Mouse (Mus musculus): ENCODE results near the gene Grin2a. TPM values are rescaled to one million over a fixed set of nuclear protein-coding genes. Genes with fewer than 3 reads are reported as not detected.

Grin2a gene
- polyA plus RNA-seq, 2 experiments: not detected

DNA sequence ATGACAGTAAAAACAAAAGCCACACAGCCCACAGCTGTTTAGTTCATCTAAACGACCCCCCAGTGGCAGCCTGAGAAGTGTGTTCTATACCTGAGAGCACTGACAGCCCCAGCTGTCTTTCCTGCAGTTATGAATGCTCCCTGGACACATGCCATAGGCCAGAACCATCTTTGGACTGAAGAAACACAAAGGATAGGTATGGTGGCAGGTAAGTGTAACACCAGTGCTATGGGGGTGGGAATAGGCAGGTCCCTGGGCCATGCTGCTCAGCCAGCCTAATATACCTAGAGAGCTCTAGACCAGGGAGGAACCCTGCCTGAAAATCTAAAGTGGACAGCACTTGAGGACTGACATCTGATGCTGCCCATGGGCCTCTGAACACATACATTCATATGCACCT lies 93.9 kb downstream of the Grin2a start:
- no peak for ATAC-seq (ENCODE audit: insufficient read depth)
- Histone ChIP-seq H3K4me1 (replicated peaks; ENCODE audit: control insufficient read depth in 2 of 2, insufficient read depth in 2 of 2, low read length in 1 of 2) (no peaks in the 10 kb centered on the region), H3K4me3 (ENCODE audit: insufficient read depth in 1 of 2, low read depth in 2 of 2, low read length in 2 of 2) (no peak overlapping the region), H3K9me3 (ENCODE audit: control insufficient read depth, low read length) (no peaks in the 10 kb centered on the region), H3K27ac (no peak overlapping the region), H3K9ac (replicated peaks) (no peak overlapping the region), H3K27me3 (ENCODE audit: control insufficient read depth, insufficient read depth, low read length) (no peaks in the 10 kb centered on the region), H3K4me2 (ENCODE audit: low read depth) (no peak overlapping the region), H3K36me3 (replicated peaks; ENCODE audit: control insufficient read depth, insufficient read depth, low read depth) (no peaks in the 10 kb centered on the region)
- DNase-seq (ENCODE audit: low read depth in 3 of 3, low spot score in 3 of 3): no peak
- no peak for TF ChIP-seq EP300 (IDR thresholded peaks at IDR 0.05; ENCODE audit: low read depth)
- TF ChIP-seq CTCF (IDR thresholded peaks at IDR 0.05; ENCODE audit: low read depth): no peak
- WGBS (ENCODE audit: insufficient replicate concordance): 36% methylated on average over 1 of the region's 1 CpGs

GRCm38 (mm10) chr16:9900996-9901395 lies 94.4 kb downstream of the Grin2a start:
- Histone ChIP-seq H3K36me3 (replicated peaks; ENCODE audit: control insufficient read depth, insufficient read depth, low read depth) (no peaks in the 10 kb centered on the region), H3K4me2 (ENCODE audit: low read depth) (no peak overlapping the region), H3K4me3 (ENCODE audit: insufficient read depth in 1 of 2, low read depth in 2 of 2, low read length in 2 of 2) (no peak overlapping the region), H3K9me3 (ENCODE audit: control insufficient read depth, low read length) (no peaks in the 10 kb centered on the region), H3K27me3 (ENCODE audit: control insufficient read depth, insufficient read depth, low read length) (no peaks in the 10 kb centered on the region), H3K9ac (replicated peaks) (no peak overlapping the region), H3K4me1 (replicated peaks; ENCODE audit: control insufficient read depth in 2 of 2, insufficient read depth in 2 of 2, low read length in 1 of 2) (no peaks in the 10 kb centered on the region), H3K27ac (no peak overlapping the region)
- WGBS (ENCODE audit: insufficient replicate concordance): 48% methylated on average over 3 of the region's 3 CpGs
- TF ChIP-seq CTCF (IDR thresholded peaks at IDR 0.05; ENCODE audit: low read depth): no peak
- no peak for TF ChIP-seq EP300 (IDR thresholded peaks at IDR 0.05; ENCODE audit: low read depth)
- no peak for DNase-seq (ENCODE audit: low read depth in 3 of 3, low spot score in 3 of 3)
- no peak for ATAC-seq (ENCODE audit: insufficient read depth)

GRCm38 (mm10) chr16:9900196-9900595 lies 95.2 kb downstream of the Grin2a start:
- 66% methylated on average over 1 of the region's 1 CpGs for WGBS (ENCODE audit: insufficient replicate concordance)
- no peak overlapping the region for H3K27ac ChIP-seq
- H3K36me3 ChIP-seq (replicated peaks; ENCODE audit: control insufficient read depth, insufficient read depth, low read depth): no peaks in the 10 kb centered on the region
- no peak for ATAC-seq (ENCODE audit: insufficient read depth)
- DNase-seq (ENCODE audit: low read depth in 3 of 3, low spot score in 3 of 3): no peak
- H3K4me2 ChIP-seq (ENCODE audit: low read depth): no peak overlapping the region
- H3K27me3 ChIP-seq (ENCODE audit: control insufficient read depth, insufficient read depth, low read length): no peaks in the 10 kb centered on the region
- no peak overlapping the region for H3K4me3 ChIP-seq (ENCODE audit: insufficient read depth in 1 of 2, low read depth in 2 of 2, low read length in 2 of 2)
- H3K9me3 ChIP-seq (ENCODE audit: control insufficient read depth, low read length): no peaks in the 10 kb centered on the region
- H3K4me1 ChIP-seq (replicated peaks; ENCODE audit: control insufficient read depth in 2 of 2, insufficient read depth in 2 of 2, low read length in 1 of 2): no peaks in the 10 kb centered on the region
- TF ChIP-seq CTCF (IDR thresholded peaks at IDR 0.05; ENCODE audit: low read depth) (no peak), EP300 (IDR thresholded peaks at IDR 0.05; ENCODE audit: low read depth) (no peak)
- H3K9ac ChIP-seq (replicated peaks): no peak overlapping the region

DNA sequence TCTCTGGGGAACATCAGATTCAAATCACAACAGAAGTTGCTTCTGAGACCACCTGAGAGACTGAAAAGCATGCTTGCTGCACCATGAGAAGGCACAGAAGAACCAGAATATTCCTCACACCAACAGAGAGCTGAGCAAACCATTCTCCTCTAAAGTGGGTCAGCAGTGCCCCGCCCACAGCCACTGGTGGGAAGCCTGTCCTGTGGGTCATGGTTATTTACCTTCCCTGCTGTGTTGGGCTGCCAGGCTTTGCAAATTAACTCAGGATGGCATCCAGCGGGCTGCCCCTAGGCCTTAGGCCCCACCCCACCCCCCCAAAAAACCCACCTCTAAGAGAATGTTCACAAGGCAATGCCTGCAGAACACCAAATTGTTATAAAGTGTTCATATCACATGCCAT lies 96.2 kb downstream of the Grin2a start:
- no peak overlapping the region for H3K27ac ChIP-seq
- H3K4me3 ChIP-seq (ENCODE audit: insufficient read depth in 1 of 2, low read depth in 2 of 2, low read length in 2 of 2): no peak overlapping the region
- H3K27me3 ChIP-seq (ENCODE audit: control insufficient read depth, insufficient read depth, low read length): no peaks in the 10 kb centered on the region
- H3K4me2 ChIP-seq (ENCODE audit: low read depth): no peak overlapping the region
- no peaks in the 10 kb centered on the region for H3K9me3 ChIP-seq (ENCODE audit: control insufficient read depth, low read length)
- no peak for DNase-seq (ENCODE audit: low read depth in 3 of 3, low spot score in 3 of 3)
- H3K4me1 ChIP-seq (replicated peaks; ENCODE audit: control insufficient read depth in 2 of 2, insufficient read depth in 2 of 2, low read length in 1 of 2): no peaks in the 10 kb centered on the region
- ATAC-seq (ENCODE audit: insufficient read depth): no peak
- TF ChIP-seq CTCF (IDR thresholded peaks at IDR 0.05; ENCODE audit: low read depth): no peak
- no peak for TF ChIP-seq EP300 (IDR thresholded peaks at IDR 0.05; ENCODE audit: low read depth)
- H3K9ac ChIP-seq (replicated peaks): no peak overlapping the region
- H3K36me3 ChIP-seq (replicated peaks; ENCODE audit: control insufficient read depth, insufficient read depth, low read depth): no peaks in the 10 kb centered on the region
- WGBS (ENCODE audit: insufficient replicate concordance): 47% methylated on average over 2 of the region's 2 CpGs

- Histone ChIP-seq H3K36me3 (replicated peaks; ENCODE audit: control insufficient read depth, insufficient read depth, low read depth) (no peaks in the 10 kb centered on the region), H3K27ac (no peak overlapping the region), H3K9ac (replicated peaks) (no peak overlapping the region), H3K4me1 (replicated peaks; ENCODE audit: control insufficient read depth in 2 of 2, insufficient read depth in 2 of 2, low read length in 1 of 2) (no peaks in the 10 kb centered on the region), H3K9me3 (ENCODE audit: control insufficient read depth, low read length) (no peaks in the 10 kb centered on the region), H3K4me2 (ENCODE audit: low read depth) (no peak overlapping the region), H3K4me3 (ENCODE audit: insufficient read depth in 1 of 2, low read depth in 2 of 2, low read length in 2 of 2) (no peak overlapping the region), H3K27me3 (ENCODE audit: control insufficient read depth, insufficient read depth, low read length) (no peaks in the 10 kb centered on the region)
- ATAC-seq (ENCODE audit: insufficient read depth) (no peak), DNase-seq (ENCODE audit: low read depth in 3 of 3, low spot score in 3 of 3) (no peak)
- TF ChIP-seq EP300 (IDR thresholded peaks at IDR 0.05; ENCODE audit: low read depth): no peak
- no peak for TF ChIP-seq CTCF (IDR thresholded peaks at IDR 0.05; ENCODE audit: low read depth)
- WGBS (ENCODE audit: insufficient replicate concordance): 58% methylated on average over 7 of the region's 7 CpGs
These were observed 99.8 kb downstream of the Grin2a start for GRCm38 (mm10) chr16:9895581-9895980.

Measured in liver, embryonic 14.5 days (tissue).